Mouse (Mus musculus) embryonic facial prominence, embryonic 12.5 days (tissue): ENCODE measurements around the gene Def6. TPM values are rescaled to one million over a fixed set of nuclear protein-coding genes. Genes with fewer than 3 reads are reported as not detected.
"Not testable (repeated sequence)": the region's sequence is repeated elsewhere in the genome, so short reads cannot be mapped to it uniquely, and the experiment has no call there.

Source experiments
- ATAC-seq: fragments of 200-750 bp; cut with Nextera tagmentation; 2 replicates; pipeline ENCODE4 v1.8.0; 2017; ENCODE audit not compliant: insufficient number of reproducible peaks, insufficient read depth, low FRiP score, low TSS enrichment
- H3K27ac ChIP-seq: fragments of 300-500 bp; sonication (generic); 2 replicates; pipeline ENCODE4 v1.5.1; 2016; ENCODE audit warnings: mild to moderate bottlenecking
- H3K27me3 ChIP-seq: fragments of 300-500 bp; sonication (generic); 2 replicates; pipeline ENCODE4 v1.6.1; 2016; ENCODE audit warnings: mild to moderate bottlenecking, moderate library complexity
- H3K36me3 ChIP-seq: fragments of 300-500 bp; sonication (generic); 2 replicates; pipeline ENCODE4 v1.6.1; 2016; ENCODE audit warnings: mild to moderate bottlenecking
- H3K4me1 ChIP-seq: fragments of 300-500 bp; sonication (generic); 2 replicates; pipeline ENCODE4 v1.6.1; 2016
- H3K4me2 ChIP-seq: fragments of 300-500 bp; sonication (generic); replicated peaks from 2 replicates; pipeline ENCODE4 v1.6.1; 2016; ENCODE audit warnings: mild to moderate bottlenecking, moderate library complexity
- H3K4me3 ChIP-seq: fragments of 300-500 bp; sonication (generic); 2 replicates; pipeline ENCODE4 v1.5.1; 2016; ENCODE audit warnings: mild to moderate bottlenecking
- H3K9ac ChIP-seq: fragments of 300-500 bp; sonication (generic); 2 replicates; pipeline ENCODE4 v1.6.1; 2016; ENCODE audit warnings: mild to moderate bottlenecking, moderate library complexity
- H3K9me3 ChIP-seq: fragments of 300-500 bp; sonication (generic); 2 replicates; pipeline ENCODE4 v1.6.1; 2016; ENCODE audit warnings: mild to moderate bottlenecking, moderate library complexity
- WGBS: fragments of 180-500 bp; shearing (Covaris S2); methylation state at CpG from one replicate; pipeline ENCODE4 v1.1.7; 2016; 5-methylcytosine and 5-hydroxymethylcytosine counted together
- polyA plus RNA-seq: library from polyadenylated mRNA; unstranded; fragments of >200 nt; fragmentation: Nextera tagmentation; extraction: Ambion mirVana; gene quantifications from 2 replicates; pipeline ENCODE4 v1.2.1, GENCODE M21; 2016

Gene Def6
- polyA plus RNA-seq, 1 experiment from 2014 or later, result 9.2 TPM

DNA sequence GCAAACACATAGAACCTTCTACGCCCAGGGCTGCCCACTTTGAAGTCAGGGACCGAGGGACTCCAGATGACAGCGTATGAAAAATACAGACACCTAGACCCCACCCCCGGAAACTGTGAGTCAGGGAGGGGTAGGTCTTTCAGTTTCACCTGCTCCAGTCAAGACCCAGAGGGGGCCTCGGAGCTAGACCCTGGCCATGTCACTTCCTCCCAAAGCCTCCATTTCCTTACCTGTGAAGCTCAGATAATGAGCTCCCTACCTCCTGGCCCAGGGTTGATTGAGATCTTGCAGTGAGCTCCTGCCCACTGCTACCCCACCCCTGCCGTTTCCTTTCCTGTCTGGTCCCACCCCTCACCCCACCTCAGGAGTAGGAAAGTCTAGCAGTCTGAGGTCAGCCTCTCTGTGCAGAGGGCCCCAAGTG is 4.4 kb downstream of the Def6 start:
- no peak for ATAC-seq
- no peak overlapping the region for H3K27ac ChIP-seq
- 69% methylated on average over 6 of the region's 6 CpGs for WGBS

DNA sequence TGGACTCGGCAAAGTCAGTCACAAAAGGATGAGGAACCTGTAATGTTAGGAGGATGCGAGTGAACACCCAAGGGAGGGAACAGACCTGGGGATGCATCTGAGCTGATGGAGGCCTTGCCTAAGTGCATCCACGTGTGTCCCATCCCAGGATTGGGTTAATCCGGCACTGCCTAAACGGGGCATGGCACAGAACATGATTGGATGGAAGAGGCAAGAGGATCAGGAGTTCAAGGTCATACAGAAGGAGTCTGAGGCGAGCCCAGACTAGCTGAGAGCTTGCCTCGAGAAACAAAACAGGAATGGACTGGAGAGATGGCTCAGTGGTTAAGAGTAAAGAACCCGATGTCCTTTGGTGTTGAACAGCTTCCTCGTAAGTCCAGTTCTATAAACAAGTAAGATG is 4.8 kb downstream of the Def6 start:
- Histone ChIP-seq H3K9me3 (no peaks in the 10 kb centered on the region), H3K27me3 (no peaks in the 10 kb centered on the region), H3K27ac (no peak overlapping the region)

More for the DNA sequence above, 4.4 kb downstream of the Def6 start:
- H3K4me2 ChIP-seq, result no peak overlapping the region
- no peaks in the 10 kb centered on the region for H3K9me3 ChIP-seq
- no peaks in the 10 kb centered on the region for H3K36me3 ChIP-seq
- peaks cover 15% of the 10 kb centered on the region for H3K4me1 ChIP-seq
- H3K9ac ChIP-seq, result no peak overlapping the region
- H3K27me3 ChIP-seq, result no peaks in the 10 kb centered on the region
- H3K4me3 ChIP-seq, result no peak overlapping the region

DNA sequence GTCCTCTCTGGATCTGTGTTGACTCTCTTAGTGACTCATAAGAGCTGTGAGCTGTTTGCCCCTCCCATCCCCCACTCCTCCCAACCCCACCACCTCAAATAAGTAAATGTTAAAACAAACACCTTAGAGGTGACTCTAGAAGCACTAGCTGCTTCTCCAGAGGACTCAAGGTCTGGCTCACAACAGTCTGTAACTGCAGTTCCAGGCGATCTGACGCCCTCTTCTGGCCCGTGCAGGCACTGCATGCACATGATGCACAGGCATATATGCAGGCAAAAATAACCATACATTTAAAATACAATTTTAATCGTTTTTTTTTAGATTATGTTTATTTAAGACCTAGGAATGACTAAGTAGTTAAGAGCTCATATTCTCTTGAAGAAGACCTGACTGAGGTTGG is 5.7 kb downstream of the Def6 start:
- 26% methylated on average over 4 of the region's 4 CpGs for WGBS
- no peak overlapping the region for H3K27ac ChIP-seq
- no peak overlapping the region for H3K9ac ChIP-seq
- peaks cover 10% of the 10 kb centered on the region for H3K4me1 ChIP-seq
- H3K27me3 ChIP-seq, result no peaks in the 10 kb centered on the region
- no peak overlapping the region for H3K4me3 ChIP-seq
- ATAC-seq, result no peak
- no peaks in the 10 kb centered on the region for H3K9me3 ChIP-seq
- no peak overlapping the region for H3K4me2 ChIP-seq
- H3K36me3 ChIP-seq, result no peaks in the 10 kb centered on the region

More for the DNA sequence above, 4.8 kb downstream of the Def6 start:
- Histone ChIP-seq H3K36me3 (no peaks in the 10 kb centered on the region), H3K9ac (no peak overlapping the region), H3K4me1 (peaks cover 11% of the 10 kb centered on the region), H3K4me2 (no peak overlapping the region), H3K4me3 (no peak overlapping the region)
- no peak for ATAC-seq
- 63% methylated on average over 9 of the region's 9 CpGs for WGBS

DNA sequence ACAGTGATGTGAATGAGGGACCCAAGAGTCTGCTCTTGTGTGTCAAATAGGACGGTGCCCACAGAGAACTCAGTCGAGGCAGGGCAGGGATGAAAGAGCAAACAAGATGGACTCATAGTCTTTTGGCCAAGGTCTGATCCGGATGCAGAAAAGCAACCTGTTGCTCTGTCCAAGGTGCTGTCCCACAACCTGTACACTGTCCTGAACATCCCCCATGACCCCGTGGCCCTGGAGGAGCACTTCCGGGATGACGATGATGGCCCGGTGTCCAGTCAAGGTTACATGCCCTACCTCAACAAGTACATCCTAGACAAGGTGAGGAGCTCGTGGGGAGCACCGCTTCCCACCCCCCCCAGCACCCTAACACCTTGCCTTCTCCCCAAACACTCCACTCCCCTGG is 9.2 kb downstream of the Def6 start:
- H3K27me3 ChIP-seq, result 0 out of 2 replicates have a peak, but pooled peaks cover 3% of the 10 kb centered on the region
- no peak overlapping the region; the same call in 1 of the 2 replicates for H3K27ac ChIP-seq
- no peak overlapping the region for H3K4me2 ChIP-seq
- H3K4me3 ChIP-seq, result no peak overlapping the region
- H3K9me3 ChIP-seq, result no peaks in the 10 kb centered on the region
- H3K4me1 ChIP-seq, result peaks cover 12% of the 10 kb centered on the region
- 86% methylated on average over 9 of the region's 9 CpGs for WGBS
- H3K36me3 ChIP-seq, result no peaks in the 10 kb centered on the region
- no peak for ATAC-seq
- H3K9ac ChIP-seq, result no peak overlapping the region

DNA sequence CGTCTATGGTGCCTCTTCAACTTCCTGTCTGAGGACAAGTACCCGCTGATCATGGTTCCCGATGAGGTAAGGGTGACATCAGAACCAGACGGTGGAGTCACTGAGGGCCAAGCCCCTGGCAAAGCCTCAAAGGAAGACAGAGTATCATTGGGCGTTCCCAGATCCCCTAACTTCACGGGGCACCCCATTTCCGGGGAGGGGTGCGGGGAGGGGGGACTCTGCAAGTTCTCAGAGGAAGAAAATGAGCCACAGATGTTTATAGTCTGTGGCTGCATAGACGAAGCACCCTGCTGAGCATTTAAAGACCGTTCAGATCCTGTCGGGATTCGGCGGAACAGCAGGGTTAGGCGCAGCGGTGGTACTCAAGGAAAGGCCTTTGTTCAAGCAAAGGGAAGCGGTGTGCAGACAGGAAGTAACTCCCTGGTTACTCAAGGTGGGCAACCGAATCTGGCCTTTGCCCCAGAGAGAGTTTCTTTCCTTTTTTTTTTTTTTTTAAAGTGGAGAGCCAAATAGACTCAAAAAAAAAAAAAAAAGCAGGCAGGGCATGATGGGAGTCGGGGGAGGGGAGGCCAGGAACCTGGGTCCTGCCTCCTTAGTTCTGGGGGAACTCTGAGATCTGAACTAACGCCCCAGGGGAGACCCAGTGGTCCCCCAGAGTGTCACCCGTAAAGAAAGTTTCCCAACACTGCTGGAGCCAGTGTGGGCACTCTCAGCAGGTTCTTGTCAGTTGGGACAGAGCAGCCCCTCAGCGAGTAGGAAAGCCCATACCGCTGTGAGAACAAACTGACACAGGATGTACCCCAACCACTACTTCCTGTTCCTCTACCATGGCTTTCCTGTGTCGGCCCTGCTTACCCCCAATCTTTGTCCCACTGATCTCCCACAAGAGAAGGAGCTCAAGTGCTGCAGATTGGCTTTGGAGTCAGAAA is 10.4 kb downstream of the Def6 start:
- H3K9ac ChIP-seq, result no peak overlapping the region
- WGBS, result 19% methylated on average over 23 of the region's 23 CpGs
- H3K27ac ChIP-seq, result peak overlapping the region; percentile 73
- no peak for ATAC-seq
- H3K4me3 ChIP-seq, result no peak overlapping the region
- H3K27me3 ChIP-seq, result 0 out of 2 replicates have a peak, but pooled peaks cover 3% of the 10 kb centered on the region
- H3K4me2 ChIP-seq, result peak overlapping the region; percentile 24; the same call in 1 of the 2 replicates
- no peaks in the 10 kb centered on the region for H3K9me3 ChIP-seq
- H3K36me3 ChIP-seq, result no peaks in the 10 kb centered on the region
- peaks cover 15% of the 10 kb centered on the region for H3K4me1 ChIP-seq

DNA sequence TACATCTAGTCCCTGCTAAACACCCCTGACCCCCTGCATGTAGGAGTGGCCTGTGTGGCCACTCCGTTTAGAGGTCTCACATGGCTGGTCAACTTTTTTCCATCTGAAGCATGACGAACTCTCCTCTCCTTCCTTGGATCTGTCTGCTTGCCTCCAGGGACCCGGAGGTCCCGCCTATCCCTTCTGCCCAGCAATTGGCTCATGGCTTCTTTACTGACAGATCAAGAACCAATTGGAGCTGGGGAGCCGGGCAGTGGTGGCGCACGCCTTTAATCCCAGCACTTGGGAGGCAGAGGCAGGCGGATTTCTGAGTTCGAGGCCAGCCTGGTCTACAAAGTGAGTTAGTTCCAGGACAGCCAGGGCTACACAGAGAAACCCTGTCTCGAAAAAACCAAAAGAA is 14.9 kb downstream of the Def6 start:
- 89% methylated on average over 10 of the region's 10 CpGs for WGBS
- not testable (repeated sequence) for H3K4me2 ChIP-seq, H3K27me3 ChIP-seq, H3K9ac ChIP-seq, H3K36me3 ChIP-seq, H3K9me3 ChIP-seq, ATAC-seq, H3K27ac ChIP-seq, H3K4me3 ChIP-seq
- peaks cover 31% of the 10 kb centered on the region for H3K4me1 ChIP-seq

DNA sequence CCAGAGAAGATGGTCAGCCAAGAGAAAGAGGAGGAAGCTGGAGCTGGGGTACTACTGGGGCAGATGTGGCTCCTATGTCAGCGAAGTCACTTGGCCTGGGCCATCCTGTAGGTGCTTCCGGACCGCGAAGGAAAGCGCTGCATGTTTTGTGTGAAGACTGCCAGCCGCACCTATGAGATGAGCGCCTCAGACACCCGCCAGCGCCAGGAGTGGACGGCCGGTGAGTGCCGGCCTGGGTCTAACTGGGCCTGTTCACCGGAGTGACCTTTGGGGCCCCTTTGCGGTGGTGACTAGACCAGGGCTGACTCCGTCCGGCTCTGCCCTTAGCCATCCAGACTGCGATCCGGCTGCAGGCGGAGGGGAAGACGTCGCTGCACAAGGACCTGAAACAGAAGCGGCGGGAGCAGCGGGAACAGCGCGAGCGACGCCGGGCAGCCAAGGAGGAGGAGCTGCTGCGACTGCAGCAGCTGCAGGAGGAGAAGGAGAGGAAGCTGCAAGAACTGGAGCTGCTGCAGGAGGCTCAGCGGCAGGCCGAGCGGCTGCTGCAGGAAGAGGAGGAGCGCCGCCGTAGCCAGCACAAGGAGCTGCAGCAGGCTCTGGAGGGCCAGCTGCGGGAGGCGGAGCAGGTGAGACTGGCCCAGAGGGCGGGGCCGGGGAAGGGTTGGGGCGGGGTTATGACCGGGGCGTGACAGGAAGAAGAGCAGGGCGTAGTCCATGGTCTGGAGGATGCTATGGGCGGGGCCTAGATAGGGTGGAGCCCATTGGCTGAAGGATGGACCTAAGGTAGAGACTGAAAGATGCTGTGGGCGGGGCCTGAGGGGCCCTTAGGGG is 16.2 kb downstream of the Def6 start:
- 0 out of 2 replicates have a peak, but pooled peaks cover 3% of the 10 kb centered on the region for H3K27me3 ChIP-seq
- H3K36me3 ChIP-seq, result no peaks in the 10 kb centered on the region
- peak; percentile 62 for ATAC-seq
- peak overlapping the region; percentile 81 for H3K9ac ChIP-seq
- H3K4me1 ChIP-seq, result peaks cover 20% of the 10 kb centered on the region
- peak overlapping the region; percentile 97 for H3K4me2 ChIP-seq
- H3K4me3 ChIP-seq, result peak overlapping the region; percentile 55
- peak overlapping the region; percentile 84 for H3K27ac ChIP-seq
- no peaks in the 10 kb centered on the region for H3K9me3 ChIP-seq
- whole genome bisulfite sequencing, result under 1% methylated on average over 46 of the region's 46 CpGs

DNA sequence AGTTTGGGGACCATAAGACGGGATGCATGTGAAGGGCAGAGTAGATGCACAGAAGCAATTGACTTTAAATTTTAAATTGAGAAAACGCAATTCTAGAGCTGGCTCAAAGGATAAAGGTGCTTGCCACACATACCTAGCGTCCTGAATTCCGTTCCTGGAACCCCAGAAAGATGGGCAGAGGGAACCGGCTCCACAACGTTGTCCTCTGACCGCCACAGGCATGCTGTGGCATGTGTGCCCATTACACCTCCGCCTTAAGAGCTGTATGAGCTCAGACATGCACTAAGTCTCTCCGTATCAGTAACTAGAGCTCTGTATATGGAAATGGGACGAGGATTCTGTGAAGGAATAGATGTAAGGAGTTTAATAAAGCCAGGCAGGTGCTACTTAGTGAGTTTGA is 17.0 kb downstream of the Def6 start:
- no peak for ATAC-seq
- Histone ChIP-seq H3K9me3 (no peaks in the 10 kb centered on the region), H3K36me3 (no peaks in the 10 kb centered on the region)

DNA sequence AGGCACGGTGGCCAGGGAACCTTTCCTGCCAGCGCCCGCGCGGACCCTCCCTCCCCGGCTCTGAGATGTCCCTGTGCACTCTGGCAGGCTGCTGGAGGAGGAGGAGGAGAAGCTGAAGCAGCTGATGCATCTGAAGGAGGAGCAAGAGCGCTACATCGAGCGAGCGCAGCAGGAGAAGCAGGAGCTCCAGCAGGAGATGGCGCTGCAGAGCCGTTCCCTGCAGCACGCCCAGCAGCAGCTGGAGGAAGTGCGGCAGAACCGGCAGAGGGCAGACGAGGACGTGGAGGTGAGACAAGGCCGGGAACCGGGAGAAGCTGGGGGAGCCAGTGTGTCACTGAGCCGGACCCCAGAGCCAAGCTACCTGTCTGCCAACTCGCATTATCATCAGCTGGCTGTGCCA is 18.4 kb downstream of the Def6 start:
- peak; percentile 13; the same call in 1 of the 2 replicates for ATAC-seq
- Histone ChIP-seq H3K4me2 (peak overlapping the region; percentile 63), H3K4me1 (peaks cover 20% of the 10 kb centered on the region), H3K4me3 (peak overlapping the region; percentile 29), H3K9me3 (no peaks in the 10 kb centered on the region), H3K27me3 (no peaks in the 10 kb centered on the region), H3K36me3 (no peaks in the 10 kb centered on the region), H3K9ac (no peak overlapping the region; the same call in 1 of the 2 replicates), H3K27ac (0 out of 2 replicates have a peak overlapping the region, but pooled peaks have one; percentile 32)
- under 1% methylated on average over 21 of the region's 21 CpGs for WGBS

More for the DNA sequence above, 17.0 kb downstream of the Def6 start:
- no peak overlapping the region for H3K4me3 ChIP-seq
- H3K9ac ChIP-seq, result no peak overlapping the region
- peaks cover 20% of the 10 kb centered on the region for H3K4me1 ChIP-seq
- H3K4me2 ChIP-seq, result no peak overlapping the region
- no peak overlapping the region for H3K27ac ChIP-seq
- 0 out of 2 replicates have a peak, but pooled peaks cover 2% of the 10 kb centered on the region for H3K27me3 ChIP-seq
- 86% methylated on average over 10 of the region's 10 CpGs for WGBS

DNA sequence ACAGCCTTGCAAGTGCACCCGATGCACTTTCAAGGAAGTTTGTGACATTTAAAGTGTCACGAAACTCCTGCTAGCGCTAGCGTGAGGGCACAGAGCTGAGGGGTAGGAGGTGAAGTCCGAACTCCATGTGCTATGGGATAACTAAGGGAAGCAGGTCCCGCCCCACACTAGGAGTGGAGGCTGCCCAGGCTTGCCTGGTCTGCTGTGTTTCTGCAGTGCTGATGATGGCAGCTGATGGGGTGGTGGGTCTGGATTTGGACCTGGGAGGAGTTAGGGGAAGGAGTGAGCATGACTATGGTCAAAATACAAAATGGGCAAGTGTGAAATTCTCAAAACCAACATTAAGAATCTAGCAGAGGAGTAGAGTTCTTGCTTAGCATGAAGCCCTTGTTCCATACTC is 22.9 kb downstream of the Def6 start:
- Histone ChIP-seq H3K9ac (no peak overlapping the region), H3K4me3 (no peak overlapping the region), H3K27me3 (no peaks in the 10 kb centered on the region), H3K9me3 (no peaks in the 10 kb centered on the region), H3K4me1 (peaks cover 18% of the 10 kb centered on the region), H3K36me3 (no peaks in the 10 kb centered on the region), H3K4me2 (no peak overlapping the region), H3K27ac (no peak overlapping the region)
- ATAC-seq, result no peak
- WGBS, result 80% methylated on average over 6 of the region's 6 CpGs

DNA sequence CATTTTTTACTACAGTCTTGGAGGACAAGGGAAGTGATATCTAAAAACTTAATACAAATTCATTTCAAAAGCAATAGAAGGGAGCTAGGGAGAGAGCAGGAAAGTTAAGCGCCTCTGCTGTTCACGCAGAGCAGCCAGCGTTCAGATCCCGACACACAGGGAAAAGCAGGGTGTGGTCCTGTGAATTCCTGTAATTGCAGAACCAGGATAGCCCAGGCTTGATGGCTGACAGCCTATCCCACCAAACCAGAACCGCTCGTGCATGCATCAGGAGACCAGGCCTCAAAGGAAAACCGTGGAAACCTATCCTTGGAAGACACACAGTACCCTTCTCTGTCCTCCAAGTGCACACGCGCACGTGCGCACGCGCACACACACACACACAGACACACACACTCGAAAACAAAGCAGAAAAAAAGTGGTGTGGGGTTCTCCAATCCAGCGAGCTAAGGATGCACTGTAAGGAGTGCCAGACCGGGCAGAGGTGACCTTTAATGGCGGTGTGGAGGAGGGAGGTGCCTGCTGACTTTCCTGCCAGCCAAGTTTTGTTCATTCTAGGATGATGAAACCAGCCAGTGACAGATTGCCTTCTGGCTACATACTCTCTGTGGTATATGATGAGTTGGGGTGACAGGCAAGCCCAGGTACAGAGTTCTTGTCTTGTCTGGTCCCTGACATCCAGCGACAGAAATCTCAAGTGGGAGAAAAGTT is 23.6 kb downstream of the Def6 start:
- no peaks in the 10 kb centered on the region for H3K9me3 ChIP-seq
- WGBS, result 78% methylated on average over 18 of the region's 18 CpGs

More for the DNA sequence above, 23.6 kb downstream of the Def6 start:
- H3K9ac ChIP-seq, result no peak overlapping the region
- no peak overlapping the region for H3K4me2 ChIP-seq
- H3K36me3 ChIP-seq, result no peaks in the 10 kb centered on the region
- no peak overlapping the region for H3K27ac ChIP-seq
- ATAC-seq, result no peak
- no peak overlapping the region for H3K4me3 ChIP-seq
- H3K27me3 ChIP-seq, result no peaks in the 10 kb centered on the region
- H3K4me1 ChIP-seq, result peaks cover 11% of the 10 kb centered on the region; the same call in 1 of the 2 replicates
